Mouse (Mus musculus): Measurements from ENCODE around the gene Mtg2.

Mtg2 gene

DNA sequence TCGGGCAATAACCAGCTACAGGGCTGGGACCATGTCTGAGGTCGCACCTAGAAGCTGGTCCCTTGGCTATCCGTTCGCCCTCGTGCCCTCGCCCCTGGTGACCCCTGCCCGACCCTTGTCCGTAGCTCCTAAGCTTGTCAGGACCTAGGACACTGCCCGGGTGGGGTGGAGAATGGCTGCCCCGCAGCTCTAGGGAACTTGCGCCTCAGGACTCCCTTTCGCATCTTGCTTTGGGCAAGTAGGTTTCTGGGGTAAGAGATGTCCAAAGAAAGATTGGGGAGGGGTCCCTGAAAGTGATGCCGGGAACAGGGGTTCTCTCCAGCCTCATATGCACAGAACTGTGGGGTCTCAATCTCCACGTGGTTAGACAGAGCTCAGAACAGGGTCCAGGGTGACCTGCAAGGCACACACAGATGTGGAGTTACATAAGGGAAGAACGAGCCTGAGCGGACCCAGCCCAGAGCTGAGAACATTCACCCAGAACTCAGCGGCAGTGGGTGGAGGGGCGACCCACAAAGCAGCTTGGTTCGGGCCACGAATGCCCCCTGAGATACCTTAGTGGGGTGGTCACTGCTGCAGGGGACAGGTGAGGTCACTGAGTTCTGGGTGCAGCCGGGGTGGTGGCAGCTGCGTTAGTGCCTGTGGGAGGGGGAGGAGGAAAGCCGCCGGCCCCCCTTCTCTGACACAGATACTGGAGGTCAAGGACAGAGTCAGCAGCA lies 34.4 kb downstream of the Mtg2 start:
- DNase-seq (ENCODE audit: low spot score in 2 of 2) = no peak

DNA sequence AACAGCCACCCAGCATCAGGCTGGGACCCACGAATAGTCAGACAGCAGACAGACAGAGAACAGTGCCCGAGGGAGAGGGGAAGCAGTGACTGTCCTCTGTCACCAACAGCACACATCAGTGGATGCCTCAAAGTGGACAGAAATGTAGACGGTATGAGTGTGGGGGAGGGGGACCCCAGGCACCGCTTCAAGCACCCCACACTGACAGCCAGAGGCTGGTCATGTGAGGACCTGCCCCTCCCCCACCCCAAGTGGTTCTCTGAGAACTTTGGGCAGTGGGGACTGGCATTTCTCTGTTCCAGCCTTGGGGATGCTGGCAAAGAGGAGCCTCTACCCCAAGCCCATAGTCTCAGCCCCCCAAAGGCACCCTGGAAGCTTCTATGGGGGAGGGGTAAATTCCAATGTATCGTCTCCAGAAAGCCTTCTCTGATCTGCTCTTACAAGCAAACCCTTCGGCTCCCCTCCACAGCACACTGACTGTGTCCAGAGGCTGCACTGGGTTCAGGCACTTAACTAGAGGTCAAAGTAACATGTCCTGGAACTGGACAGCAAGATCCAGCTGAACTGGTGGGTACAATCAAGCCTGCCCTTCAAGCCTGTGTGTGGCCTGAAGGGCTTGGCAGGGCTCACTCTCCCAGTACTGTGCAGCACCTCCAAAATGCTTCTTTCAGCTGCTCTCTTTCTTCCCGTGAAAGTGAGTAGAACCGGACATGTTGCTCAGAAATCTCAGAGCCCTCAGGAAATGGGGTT lies 35.2 kb downstream of the Mtg2 start:
- DNase-seq (ENCODE audit: low spot score in 2 of 2) = no peak

DNA sequence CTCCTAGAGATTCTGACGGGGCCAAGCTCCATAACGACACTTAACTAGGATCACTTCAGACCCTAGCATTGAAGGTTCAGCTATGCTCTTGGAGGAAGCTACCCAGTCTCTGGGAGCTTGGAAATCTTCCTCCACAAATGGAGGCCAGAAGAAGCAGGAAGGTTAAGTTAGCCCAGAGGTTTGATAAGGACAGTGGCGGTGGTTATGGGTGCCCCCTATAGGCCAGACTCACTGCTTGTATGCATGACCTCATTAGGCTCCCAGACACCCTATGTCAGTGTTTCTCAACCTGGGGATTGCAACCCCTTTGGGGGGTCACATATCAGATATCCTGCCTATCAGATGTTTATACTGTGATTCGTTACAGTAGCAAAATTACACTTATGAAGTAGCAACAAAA lies 36.7 kb downstream of the Mtg2 start:
- no peak for DNase-seq (ENCODE audit: low spot score in 2 of 2)

DNA sequence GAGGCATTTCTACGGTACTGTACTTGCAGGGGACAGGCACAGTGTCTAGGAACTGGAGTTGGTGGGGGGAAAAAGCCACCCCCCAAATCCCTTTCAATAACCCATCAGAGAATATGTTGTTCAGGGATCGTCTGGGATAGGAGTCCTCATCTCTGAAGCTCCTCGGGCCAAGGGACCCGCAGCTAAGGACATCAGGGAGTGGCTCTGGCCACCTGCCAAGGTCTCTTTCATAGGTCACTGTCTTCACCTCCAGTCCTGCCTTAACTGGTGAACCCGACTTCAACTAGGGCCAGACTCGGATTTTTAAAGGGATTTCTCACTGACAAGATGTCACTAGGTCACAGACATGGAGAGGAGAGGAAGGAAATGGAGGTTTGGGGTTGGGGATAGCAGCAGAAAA lies 37.9 kb downstream of the Mtg2 start:
- DNase-seq (ENCODE audit: low spot score in 2 of 2) = no peak

DNA sequence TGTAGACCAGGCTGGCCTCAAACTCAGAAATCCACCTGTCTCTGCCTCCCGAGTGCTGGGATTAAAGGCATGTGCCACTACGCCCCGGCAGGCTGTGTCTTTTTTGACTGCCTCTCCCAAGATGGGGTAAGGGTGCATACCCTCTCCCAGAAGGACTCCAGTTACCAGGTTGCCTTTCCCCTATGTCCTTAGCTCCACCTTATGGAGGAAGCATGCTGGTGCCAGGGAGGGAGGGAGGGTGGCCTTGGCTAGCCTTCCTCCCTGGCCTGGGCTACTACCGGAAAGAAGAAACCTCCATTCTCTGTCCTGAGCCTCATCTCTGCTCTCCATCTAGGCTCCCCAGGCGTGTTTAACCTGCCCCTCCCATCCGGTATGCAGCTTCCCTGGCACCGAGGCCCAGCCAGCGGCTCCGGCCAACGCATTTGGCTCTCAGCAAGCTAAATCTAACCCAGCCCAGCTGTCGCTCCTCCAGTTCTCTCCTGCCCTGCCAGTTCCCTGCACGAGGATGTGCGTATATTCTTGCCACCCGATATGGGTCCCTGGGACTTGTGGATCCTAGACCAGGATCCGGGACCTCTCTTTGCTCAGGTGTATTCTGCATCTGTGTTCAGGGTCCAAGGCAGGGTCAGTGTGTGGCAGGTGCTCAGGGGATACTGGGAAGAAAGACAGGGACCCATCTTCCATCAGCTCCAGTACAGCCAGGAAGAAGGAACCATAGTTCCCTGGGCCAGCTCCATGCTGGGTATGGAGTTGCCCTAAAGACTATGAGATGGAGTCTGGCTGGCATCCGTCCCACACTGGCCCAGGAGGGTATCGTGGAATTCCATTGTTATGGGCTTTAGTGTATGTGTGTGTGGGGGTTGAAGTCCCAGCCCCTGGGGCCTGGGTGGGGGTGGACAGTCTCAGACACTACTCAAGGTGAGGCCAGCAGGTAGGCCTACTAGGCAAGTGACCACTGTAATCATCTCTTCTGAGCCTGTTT lies 43.8 kb downstream of the Mtg2 start:
- DNase-seq (ENCODE audit: low spot score in 2 of 2) = no peak

DNA sequence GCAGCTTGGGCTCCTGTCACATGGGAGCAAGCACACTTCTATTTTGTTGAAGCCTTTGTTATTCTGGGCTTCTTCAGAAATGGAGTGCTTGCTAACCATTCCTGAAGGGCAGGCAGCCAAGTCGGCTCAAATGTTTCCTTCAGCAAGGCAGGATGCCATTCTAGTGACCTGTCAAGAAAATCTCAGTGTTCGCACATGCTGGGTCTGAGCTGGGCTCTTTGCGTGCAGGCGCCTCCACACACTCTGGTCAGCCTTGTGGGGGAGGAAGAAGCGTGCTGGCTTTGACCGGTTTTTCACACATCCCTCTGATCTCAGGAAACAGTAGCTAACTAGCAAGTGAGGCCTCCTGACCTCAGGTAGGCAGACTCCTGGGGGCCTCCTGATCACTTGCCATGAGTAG lies 44.9 kb downstream of the Mtg2 start:
- DNase-seq (ENCODE audit: low spot score in 2 of 2) = no peak

DNA sequence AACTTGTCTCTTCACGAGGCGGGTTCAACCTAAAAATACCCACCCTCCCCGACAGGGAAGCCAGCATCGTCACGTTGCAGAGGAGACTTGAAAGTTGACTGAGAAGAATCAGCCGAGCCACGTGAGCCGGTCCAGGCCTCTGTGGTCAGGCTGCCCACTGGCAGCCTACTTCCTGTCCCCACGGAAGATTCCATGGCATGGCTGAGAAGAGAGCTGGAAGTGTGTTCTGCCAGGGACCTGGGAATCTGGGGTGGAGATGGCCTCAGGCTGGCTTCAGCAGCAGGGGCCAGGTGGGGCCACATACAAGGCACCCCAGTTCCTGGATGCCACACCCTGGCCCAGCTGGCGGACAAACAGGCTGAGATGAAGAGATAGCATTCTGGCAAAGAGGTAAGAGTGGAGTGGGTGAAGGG lies 45.7 kb downstream of the Mtg2 start:
- no peak for DNase-seq (ENCODE audit: low spot score in 2 of 2)

DNA sequence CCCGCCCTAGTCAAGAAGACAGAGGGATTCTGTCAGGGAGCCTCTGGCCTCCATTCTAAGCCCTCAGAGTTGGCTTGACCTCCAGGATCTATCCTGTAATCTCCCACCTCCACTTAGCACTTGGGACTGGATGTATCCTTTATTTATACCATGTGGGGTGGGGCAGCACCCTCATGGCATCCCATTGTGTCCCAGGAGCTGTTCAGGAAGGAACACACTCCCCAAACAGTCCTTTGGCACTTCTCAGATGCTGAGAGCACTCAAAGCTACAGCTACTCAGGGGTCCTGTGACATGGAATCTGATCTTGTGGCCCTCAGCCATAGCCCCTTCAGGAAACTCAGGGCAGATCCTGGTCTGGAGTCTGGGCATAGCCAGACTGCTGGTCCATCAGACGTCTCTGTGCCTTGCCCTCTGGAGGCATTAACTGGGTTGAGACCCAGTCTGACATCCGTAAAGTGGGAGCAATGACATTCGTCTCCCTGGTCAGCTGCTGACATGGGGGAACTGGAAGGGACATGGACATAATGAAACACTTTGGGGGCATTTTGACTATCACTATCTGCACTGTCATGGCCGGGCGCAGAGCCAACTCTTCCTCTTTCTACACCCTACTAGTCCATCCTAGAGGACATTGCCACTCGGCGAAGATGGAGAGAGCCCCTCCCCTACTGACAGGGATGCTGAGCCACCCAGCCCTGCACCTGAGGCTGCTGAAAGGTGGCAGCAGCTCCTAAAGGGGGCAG lies 46.5 kb downstream of the Mtg2 start:
- DNase-seq (ENCODE audit: low spot score in 2 of 2) = no peak

DNA sequence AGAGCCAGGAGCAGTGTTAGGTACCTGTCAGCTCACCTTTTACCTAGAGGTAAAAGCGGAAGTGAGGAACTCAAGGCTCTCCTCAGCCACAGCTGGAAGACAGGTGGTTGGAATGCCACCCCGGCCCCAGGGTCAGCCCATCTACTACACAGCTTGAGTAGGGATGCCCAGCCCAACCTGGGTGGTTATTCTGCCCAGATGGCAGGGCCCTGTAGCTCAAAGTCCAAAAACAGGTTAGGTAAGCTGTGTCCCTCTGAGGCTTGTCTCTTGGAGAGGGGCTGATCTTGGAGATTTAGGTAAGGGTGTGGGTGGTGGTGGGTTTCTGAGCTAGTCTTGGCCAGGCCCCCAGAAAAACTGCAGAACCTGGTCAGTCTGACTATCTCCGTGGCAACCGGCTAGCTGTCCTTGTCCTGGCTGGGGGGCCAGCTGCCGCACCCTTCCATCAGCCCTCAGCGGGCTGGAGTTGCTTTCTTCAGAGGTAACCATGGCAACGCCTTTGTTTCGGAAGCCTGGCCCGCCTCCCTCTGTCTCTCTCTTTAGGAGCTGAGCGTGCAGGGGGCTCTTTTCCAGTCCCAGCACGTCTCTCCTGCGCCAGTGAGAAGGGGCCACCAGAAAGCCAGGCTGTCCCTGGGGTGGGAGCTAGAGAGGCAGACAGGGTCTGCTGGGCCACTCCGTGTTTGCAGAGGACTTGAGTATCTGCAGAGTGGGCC lies 47.3 kb downstream of the Mtg2 start:
- DNase-seq (ENCODE audit: low spot score in 2 of 2) = no peak

DNA sequence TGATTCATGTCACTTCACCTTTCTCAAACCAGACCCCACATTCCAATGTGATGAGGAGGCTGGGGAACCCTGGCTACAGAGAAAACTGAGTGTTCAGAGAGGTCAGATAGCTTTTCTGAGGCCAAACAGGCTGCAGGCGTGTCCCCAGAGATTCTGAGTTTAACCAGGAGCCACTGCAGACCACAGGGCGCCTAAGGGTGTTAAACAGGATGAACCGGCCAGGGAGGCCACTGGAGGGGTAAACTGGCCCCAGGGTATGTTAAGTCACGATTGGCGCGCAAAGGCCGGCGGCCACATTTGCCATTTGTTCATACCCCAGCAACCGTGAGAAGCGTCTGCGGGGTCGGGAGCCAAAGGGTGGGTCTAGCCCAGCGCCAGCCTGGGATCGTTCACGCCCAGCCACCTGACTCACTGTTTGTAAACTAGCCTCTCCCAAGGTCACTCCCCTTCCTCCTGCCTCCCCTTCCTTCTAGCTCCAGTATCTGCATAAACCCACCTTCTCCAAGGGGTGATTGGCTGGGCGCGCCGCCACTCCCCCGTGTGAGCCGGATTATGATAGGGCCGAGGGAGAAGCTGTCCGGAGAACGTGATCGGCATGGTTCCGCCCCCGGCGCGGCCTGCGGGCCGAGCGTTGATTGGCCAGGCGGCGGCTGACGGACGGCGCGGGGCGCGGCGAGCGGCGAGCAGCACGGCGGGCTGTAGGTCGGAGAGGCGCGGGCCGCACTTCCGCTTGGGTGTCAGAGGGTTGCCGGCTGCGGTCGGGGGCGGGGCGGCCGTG lies 48.5 kb downstream of the Mtg2 start, which contains the start of gene Osbpl2:
Gene Osbpl2, plus strand, starts transcription at position 646 of the 778 bp plus-strand sequence.
- DNase-seq (ENCODE audit: low spot score in 2 of 2) = peak; percentile 100

DNA sequence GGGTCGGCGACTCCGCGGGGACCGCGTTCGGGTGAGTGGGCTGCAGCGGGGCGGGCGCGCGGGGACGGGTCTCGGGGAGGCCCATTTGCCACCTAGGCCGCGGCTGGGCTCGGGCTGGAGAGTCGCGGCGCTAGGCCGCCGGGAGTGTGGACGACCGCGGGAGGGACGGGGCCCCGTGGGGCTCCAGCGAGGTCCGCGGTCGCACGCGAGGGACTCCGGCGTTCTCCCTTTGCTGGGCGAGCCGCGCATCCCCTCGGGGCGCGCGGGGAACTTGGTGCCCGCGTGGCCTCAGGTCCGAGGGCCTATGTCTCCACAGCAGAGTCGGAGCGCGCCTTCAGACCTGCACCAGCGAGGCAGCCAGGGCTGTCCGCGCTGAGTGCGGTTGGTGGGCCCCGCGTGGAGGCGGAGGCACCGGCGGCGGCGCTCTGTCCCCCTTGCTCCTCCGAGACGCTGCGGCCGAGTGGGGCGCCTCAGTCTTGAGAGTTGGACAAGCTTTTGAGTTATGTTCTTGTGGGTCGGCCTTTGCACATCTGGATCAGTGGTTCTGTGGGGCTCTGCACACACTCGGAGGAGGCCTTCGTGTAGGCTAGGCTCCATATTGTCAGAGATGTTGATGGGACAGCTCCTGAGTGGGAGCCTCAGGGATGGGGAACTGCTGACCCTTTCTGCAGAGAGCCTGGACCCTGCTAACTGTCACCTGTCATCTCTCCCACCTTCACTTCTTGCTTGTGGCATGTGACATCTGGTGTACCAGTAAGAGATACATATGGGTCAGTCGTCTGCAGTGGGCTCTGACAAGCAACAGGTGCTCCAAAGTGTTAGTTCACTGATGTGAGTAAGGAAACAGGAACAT lies 49.3 kb downstream of the Mtg2 start:
- peak in 1 of 2 experiments; percentile 22 for DNase-seq (ENCODE audit: low spot score in 2 of 2)

DNA sequence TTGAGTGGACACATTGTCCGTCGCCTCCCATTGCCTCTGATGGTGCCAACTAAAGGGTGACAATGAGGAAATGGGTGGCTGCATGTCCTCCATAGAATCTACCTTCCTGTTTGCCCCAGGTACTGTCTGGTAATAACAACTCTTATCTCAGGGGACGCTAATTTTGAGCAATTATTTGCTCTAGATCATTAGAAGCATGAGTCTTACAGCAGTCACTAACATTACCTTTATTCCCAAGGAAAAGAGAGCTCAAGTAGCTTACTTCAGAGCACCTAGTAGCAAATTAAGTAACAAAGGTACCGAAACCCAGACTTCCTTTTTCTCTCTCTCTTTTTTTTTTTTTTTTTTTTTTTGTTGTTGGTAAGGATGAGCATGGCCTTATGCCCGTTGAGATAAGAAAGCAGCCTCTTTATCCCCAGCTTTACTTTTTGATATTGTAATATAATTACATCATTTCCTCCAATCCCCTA lies 49.9 kb downstream of the Mtg2 start:
- DNase-seq (ENCODE audit: low spot score in 2 of 2) = no peak

DNA sequence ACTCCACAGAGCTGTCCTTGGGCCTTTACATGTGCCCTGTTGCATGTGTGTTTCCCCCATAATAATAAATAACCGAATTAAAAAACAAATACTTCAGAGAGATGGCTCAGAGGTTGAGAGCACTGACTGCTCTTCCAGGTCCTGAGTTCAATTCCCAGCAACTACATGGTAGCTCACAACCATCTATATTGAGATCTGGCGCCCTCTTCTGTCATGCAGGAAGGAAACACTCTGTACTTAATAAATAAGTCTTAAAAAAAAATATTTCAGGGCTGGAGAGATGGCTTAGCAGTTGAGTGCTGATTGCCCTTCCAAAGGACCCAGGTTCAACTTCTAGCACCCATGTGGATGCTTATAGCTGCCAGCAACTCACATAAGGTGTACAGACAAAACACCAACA lies 53.8 kb downstream of the Mtg2 start:
- no peak for DNase-seq (ENCODE audit: low spot score in 2 of 2)

DNA sequence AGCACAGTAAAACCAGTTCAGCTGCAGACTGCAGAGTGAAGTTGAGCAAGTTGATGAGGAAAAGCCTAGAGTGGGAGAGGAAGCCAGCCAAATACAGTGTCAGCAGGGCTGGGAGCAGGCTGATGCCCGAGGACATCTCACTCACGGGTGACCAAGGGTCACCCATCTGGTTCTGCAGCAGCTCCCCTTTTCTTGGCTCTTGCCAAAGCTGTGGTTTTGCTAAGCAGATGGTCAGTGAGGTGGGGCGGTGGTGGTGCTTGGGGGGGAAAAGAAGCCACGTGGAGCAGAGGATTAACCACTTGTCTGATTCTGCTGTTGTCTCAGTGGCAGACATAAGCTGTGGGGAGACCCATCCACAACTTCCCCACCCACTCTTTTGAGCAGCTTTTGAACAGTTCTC lies 55.8 kb downstream of the Mtg2 start:
- no peak for DNase-seq (ENCODE audit: low spot score in 2 of 2)

DNA sequence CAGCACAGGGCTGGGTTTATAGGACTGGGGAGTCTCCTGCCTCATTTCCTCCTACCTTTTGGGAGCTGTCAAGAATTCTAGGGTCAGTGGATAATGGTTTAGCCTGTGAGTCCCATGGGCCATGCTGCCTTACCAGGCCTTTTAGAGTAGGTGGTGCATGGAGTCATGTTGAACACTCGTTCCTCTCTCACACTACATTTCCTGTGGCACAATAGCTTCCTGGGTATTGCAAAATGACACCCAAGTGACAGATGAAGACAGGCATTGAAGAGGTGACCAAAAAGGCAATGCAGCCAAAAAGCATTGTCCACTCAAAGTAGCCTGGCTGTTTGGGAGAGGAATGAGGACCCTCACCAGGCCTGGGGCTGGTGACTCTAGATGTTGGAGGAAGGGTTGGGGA lies 57.3 kb downstream of the Mtg2 start:
- no peak for DNase-seq (ENCODE audit: low spot score in 2 of 2)

DNA sequence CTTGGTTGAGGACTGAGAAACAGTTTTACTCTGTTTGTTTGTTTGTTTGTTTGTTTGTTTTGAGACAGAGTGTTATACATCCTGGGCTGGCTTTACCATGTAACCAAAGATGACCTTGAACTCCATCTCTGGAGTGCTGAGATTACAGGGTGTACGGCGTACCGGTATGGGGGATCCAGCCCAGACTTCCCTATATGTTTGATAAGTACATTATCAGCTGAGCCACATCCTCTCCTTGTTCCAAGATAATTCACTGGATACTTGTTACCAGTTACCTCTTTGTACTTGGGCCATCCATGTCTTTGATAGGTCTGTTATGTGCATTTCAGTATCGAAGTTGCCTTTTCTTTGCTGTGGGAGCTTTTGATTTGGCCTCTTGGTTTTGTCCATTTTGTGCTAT lies 62.8 kb downstream of the Mtg2 start:
- no peak for DNase-seq (ENCODE audit: low spot score in 2 of 2)

DNA sequence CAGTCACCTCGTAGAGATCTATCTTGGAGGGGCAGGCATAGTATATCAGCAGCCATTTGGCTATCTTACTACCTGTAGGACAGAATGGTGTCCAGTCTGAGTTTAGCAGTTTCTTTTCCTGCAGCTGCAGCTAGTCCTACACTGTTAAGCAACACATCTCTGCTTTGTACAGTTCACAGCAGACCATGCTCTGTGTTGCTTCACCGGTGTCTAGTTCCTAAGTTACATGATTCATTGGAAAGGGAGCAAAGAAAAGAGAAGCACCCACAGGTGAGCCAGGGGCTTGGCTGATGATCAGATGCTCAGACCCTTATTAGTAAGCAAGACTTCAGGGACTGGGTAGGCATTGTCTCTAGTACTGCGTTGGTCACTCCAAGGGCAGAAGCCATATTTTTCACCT lies 63.5 kb downstream of the Mtg2 start:
- DNase-seq (ENCODE audit: low spot score in 2 of 2) = no peak

DNA sequence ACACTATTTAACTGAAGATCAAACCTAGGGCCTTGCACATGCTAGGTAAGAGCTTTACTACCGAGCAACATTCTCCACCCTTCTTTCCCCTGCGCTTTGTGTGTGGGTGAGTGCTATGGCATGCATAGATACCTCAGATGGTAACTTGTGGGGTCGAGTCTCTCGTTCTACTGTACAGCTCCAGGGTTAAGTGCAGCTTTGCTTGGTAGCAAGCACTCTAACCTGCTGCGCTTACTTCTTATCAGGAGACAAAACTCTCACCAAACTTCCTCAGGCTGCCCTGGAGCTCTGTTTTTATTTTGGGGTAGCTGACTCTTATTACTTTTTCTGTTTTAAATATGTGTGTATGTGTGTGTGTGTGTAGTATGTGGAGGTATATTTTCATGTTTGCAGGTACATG lies 65.0 kb downstream of the Mtg2 start:
- DNase-seq (ENCODE audit: low spot score in 2 of 2) = no peak
